Mouse (Mus musculus) brain, embryonic 14.5 days (tissue): ENCODE data around the gene Troap.

Experiments
- CTCF ChIP-seq: fragments of 200-500 bp; IDR thresholded peaks from 2 replicates; pipeline ENCODE4 v1.5.1; 2012; ENCODE audit warnings: inconsistent platforms, mild to moderate bottlenecking, moderate library complexity, borderline replicate concordance; ENCODE audit not compliant: insufficient read depth, insufficient read length; ENCODE audit errors: extremely low read depth
- POLR2A ChIP-seq: fragments of 200-500 bp; IDR thresholded peaks from 2 replicates; pipeline ENCODE4 v1.6.1; 2012; ENCODE audit warnings: mild to moderate bottlenecking, inconsistent platforms, borderline replicate concordance; ENCODE audit not compliant: poor library complexity, insufficient read depth, insufficient read length, severe bottlenecking; ENCODE audit errors: extremely low read depth

DNA sequence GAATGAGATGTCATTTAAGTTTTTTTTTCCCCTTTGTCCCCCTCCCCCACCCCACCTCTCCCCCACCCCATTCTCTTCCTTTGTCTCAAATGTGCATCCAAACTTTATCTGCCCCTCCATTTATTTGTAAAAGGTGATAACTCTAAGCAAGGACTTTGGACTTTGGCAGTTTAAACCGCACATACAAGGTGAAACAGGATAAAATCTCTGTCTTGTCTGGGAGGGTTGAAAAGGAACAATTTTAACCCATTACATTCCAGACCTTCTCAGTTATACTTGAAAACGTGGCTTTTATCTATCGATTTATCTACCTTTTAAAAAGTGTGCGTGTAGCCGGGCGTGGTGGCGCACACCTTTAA lies 40.7 kb downstream of the Troap start:
- TF ChIP-seq POLR2A (no peak), CTCF (no peak)
